Mouse (Mus musculus): ENCODE data around the gene Cdh23. TPM values are rescaled to one million over a fixed set of nuclear protein-coding genes. Genes with fewer than 3 reads are reported as not detected.

The Cdh23 gene
- polyA plus RNA-seq, 1 experiment from 2014 or later: 0.25 TPM

DNA sequence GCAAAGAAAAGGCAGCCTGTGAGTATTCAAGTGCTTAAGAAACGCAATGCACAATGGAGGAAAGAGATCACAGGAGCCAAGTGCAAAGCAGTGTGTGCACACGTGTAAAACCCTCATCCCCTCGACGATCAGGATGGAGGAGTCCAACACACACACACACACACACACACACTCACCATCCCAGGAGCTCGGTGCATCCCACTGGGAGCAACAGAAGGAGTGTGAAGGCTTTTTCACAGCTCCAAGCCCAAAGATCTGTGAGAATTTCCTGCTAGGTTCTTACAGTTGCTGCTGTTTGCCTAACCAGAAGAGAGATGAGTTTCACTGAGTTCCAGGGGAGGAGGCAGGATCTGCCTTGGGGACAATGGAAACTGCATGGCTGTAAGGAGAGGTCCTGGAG, 35.5 kb upstream of the Cdh23 start:
- H3K4me2 ChIP-seq (ENCODE audit: low read length): no peak overlapping the region
- no peak for TF ChIP-seq CTCF (IDR thresholded peaks at IDR 0.05; ENCODE audit: low read depth)
- H3K27ac ChIP-seq: no peak overlapping the region
- H3K36me3 ChIP-seq (ENCODE audit: insufficient read depth, low read length): no peaks in the 10 kb centered on the region
- H3K27me3 ChIP-seq (ENCODE audit: insufficient read depth, low read length): no peaks in the 10 kb centered on the region
- no peak for DNase-seq (ENCODE audit: low spot score)
- H3K9ac ChIP-seq (ENCODE audit: low read depth, low read length): no peak overlapping the region
- H3K4me1 ChIP-seq (replicated peaks; ENCODE audit: insufficient read depth, low read length): peaks cover 4% of the 10 kb centered on the region; the same call in 1 of the 2 replicates
- no peak for ATAC-seq (replicated peaks; ENCODE audit: low FRiP score, low read depth)
- H3K9me3 ChIP-seq (replicated peaks; ENCODE audit: low read length): no peaks in the 10 kb centered on the region
- WGBS: 49% methylated on average over 5 of the region's 5 CpGs
- H3K4me3 ChIP-seq (replicated peaks; ENCODE audit: low read depth, low read length): no peak overlapping the region

DNA sequence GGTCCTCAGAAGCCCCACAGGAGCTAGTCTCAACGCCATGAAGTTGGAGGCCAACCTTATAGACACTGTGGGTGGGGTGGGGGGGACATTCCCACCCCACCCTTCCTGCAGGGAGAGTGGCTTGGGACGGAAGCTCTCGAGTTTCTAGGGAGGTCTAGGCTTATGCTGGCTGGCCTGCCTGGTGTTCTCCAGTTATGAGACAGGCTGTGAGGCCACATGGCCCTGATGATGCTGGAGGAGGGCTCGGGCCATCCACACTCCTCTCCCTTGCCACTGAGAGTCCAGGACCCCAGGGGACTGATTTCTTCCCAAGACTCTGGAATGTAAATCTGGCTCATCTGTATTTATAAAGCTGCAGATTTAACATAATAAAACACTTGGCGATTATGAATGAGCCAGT, 31.0 kb upstream of the Cdh23 start:
- H3K36me3 ChIP-seq (ENCODE audit: insufficient read depth, low read length): no peaks in the 10 kb centered on the region
- H3K4me1 ChIP-seq (replicated peaks; ENCODE audit: insufficient read depth, low read length): no peaks in the 10 kb centered on the region
- no peaks in the 10 kb centered on the region for H3K27me3 ChIP-seq (ENCODE audit: insufficient read depth, low read length)
- no peak for TF ChIP-seq CTCF (IDR thresholded peaks at IDR 0.05; ENCODE audit: low read depth)
- ATAC-seq (replicated peaks; ENCODE audit: low FRiP score, low read depth): no peak
- H3K27ac ChIP-seq: no peak overlapping the region
- H3K4me2 ChIP-seq (ENCODE audit: low read length): no peak overlapping the region
- no peak overlapping the region for H3K9ac ChIP-seq (ENCODE audit: low read depth, low read length)
- no peak overlapping the region for H3K4me3 ChIP-seq (replicated peaks; ENCODE audit: low read depth, low read length)
- no peak for DNase-seq (ENCODE audit: low spot score)
- WGBS: 41% methylated on average over 5 of the region's 5 CpGs
- H3K9me3 ChIP-seq (replicated peaks; ENCODE audit: low read length): no peaks in the 10 kb centered on the region

DNA sequence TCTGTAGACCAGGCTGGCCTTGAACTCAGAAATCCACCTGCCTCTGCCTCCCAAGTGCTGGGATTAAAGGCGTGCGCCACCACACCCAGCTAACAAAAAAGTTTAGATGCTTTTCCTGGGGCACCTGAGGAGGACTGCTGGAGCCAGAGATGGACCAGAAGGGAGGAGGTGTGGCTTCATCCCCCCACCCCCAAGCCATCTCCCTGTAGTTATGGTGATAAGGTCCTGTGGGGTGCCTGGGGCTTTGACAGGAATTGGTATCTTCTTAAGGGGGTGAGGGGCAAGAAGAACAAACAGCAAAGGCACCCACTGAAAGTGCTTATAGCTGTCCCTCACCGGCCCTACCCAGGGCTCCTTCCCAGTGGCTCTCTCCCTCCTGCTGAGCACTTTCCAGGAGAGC, 30.6 kb upstream of the Cdh23 start:
- Histone ChIP-seq H3K4me2 (ENCODE audit: low read length) (no peak overlapping the region), H3K4me3 (replicated peaks; ENCODE audit: low read depth, low read length) (no peak overlapping the region), H3K36me3 (ENCODE audit: insufficient read depth, low read length) (no peaks in the 10 kb centered on the region), H3K27ac (no peak overlapping the region), H3K9me3 (replicated peaks; ENCODE audit: low read length) (no peaks in the 10 kb centered on the region), H3K27me3 (ENCODE audit: insufficient read depth, low read length) (no peaks in the 10 kb centered on the region), H3K9ac (ENCODE audit: low read depth, low read length) (no peak overlapping the region), H3K4me1 (replicated peaks; ENCODE audit: insufficient read depth, low read length) (no peaks in the 10 kb centered on the region)
- DNase-seq (ENCODE audit: low spot score) (no peak), ATAC-seq (replicated peaks; ENCODE audit: low FRiP score, low read depth) (no peak)
- TF ChIP-seq CTCF (IDR thresholded peaks at IDR 0.05; ENCODE audit: low read depth): no peak
- WGBS: 87% methylated on average over 3 of the region's 3 CpGs

- H3K27me3 ChIP-seq (ENCODE audit: insufficient read depth, low read length): no peaks in the 10 kb centered on the region
- ATAC-seq (replicated peaks; ENCODE audit: low FRiP score, low read depth) (no peak), DNase-seq (ENCODE audit: low spot score) (no peak)
- no peaks in the 10 kb centered on the region for H3K9me3 ChIP-seq (replicated peaks; ENCODE audit: low read length)
- H3K4me3 ChIP-seq (replicated peaks; ENCODE audit: low read depth, low read length): no peak overlapping the region
- no peaks in the 10 kb centered on the region for H3K36me3 ChIP-seq (ENCODE audit: insufficient read depth, low read length)
- H3K9ac ChIP-seq (ENCODE audit: low read depth, low read length): no peak overlapping the region
- no peak overlapping the region for H3K4me2 ChIP-seq (ENCODE audit: low read length)
- no peak for TF ChIP-seq CTCF (IDR thresholded peaks at IDR 0.05; ENCODE audit: low read depth)
- no peak overlapping the region for H3K27ac ChIP-seq
- WGBS: 79% methylated on average over 6 of the region's 6 CpGs
- H3K4me1 ChIP-seq (replicated peaks; ENCODE audit: insufficient read depth, low read length): no peaks in the 10 kb centered on the region
These were observed 28.2 kb upstream of the Cdh23 start for GRCm38 (mm10) chr10:60724496-60724895.

- Histone ChIP-seq H3K9ac (ENCODE audit: low read depth, low read length) (no peak overlapping the region), H3K27me3 (ENCODE audit: insufficient read depth, low read length) (no peaks in the 10 kb centered on the region), H3K4me3 (replicated peaks; ENCODE audit: low read depth, low read length) (no peak overlapping the region), H3K9me3 (replicated peaks; ENCODE audit: low read length) (no peaks in the 10 kb centered on the region), H3K27ac (no peak overlapping the region), H3K36me3 (ENCODE audit: insufficient read depth, low read length) (0 out of 2 replicates have a peak, but pooled peaks cover 5% of the 10 kb centered on the region), H3K4me2 (ENCODE audit: low read length) (no peak overlapping the region), H3K4me1 (replicated peaks; ENCODE audit: insufficient read depth, low read length) (no peaks in the 10 kb centered on the region)
- TF ChIP-seq CTCF (IDR thresholded peaks at IDR 0.05; ENCODE audit: low read depth): peak; percentile 35; the same call in 1 of the 2 replicates
- ATAC-seq (replicated peaks; ENCODE audit: low FRiP score, low read depth) (no peak), DNase-seq (ENCODE audit: low spot score) (no peak)
- 39% methylated on average over 1 of the region's 1 CpGs for WGBS
These were observed 27.1 kb upstream of the Cdh23 start for GRCm38 (mm10) chr10:60723345-60723744.

- ATAC-seq (replicated peaks; ENCODE audit: low FRiP score, low read depth) (no peak), DNase-seq (ENCODE audit: low spot score) (no peak)
- Histone ChIP-seq H3K4me2 (ENCODE audit: low read length) (no peak overlapping the region), H3K27ac (no peak overlapping the region), H3K36me3 (ENCODE audit: insufficient read depth, low read length) (0 out of 2 replicates have a peak, but pooled peaks cover 5% of the 10 kb centered on the region), H3K27me3 (ENCODE audit: insufficient read depth, low read length) (no peaks in the 10 kb centered on the region), H3K4me1 (replicated peaks; ENCODE audit: insufficient read depth, low read length) (no peaks in the 10 kb centered on the region), H3K9me3 (replicated peaks; ENCODE audit: low read length) (no peaks in the 10 kb centered on the region), H3K4me3 (replicated peaks; ENCODE audit: low read depth, low read length) (no peak overlapping the region), H3K9ac (ENCODE audit: low read depth, low read length) (no peak overlapping the region)
- TF ChIP-seq CTCF (IDR thresholded peaks at IDR 0.05; ENCODE audit: low read depth): no peak
- 75% methylated on average over 12 of the region's 12 CpGs for WGBS
These were observed 25.4 kb upstream of the Cdh23 start for GRCm38 (mm10) chr10:60721640-60722039.

DNA sequence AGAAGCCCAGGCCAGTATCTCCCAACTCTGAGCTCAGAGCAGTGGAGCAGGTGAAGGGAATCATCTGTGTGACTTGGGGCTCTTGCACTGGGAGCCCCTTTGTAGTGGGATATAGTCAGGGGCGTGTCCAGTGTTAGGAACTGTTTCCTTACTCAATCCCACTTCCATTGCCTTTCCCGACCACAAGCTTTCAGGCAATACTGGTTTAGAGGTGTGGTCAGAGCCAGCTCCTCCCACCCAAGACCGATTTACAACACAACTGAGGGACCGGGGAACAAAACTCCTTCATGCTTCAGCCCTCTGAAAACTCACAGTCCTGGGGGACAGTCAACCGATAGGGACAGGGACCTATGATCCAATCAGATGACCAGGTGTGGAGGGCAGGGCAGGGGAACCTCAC, 24.2 kb upstream of the Cdh23 start:
- H3K9me3 ChIP-seq (replicated peaks; ENCODE audit: low read length): no peaks in the 10 kb centered on the region
- H3K4me2 ChIP-seq (ENCODE audit: low read length): no peak overlapping the region
- H3K27me3 ChIP-seq (ENCODE audit: insufficient read depth, low read length): no peaks in the 10 kb centered on the region
- no peak for DNase-seq (ENCODE audit: low spot score)
- H3K36me3 ChIP-seq (ENCODE audit: insufficient read depth, low read length): peaks cover 11% of the 10 kb centered on the region; the same call in 1 of the 2 replicates
- no peak overlapping the region for H3K27ac ChIP-seq
- H3K4me1 ChIP-seq (replicated peaks; ENCODE audit: insufficient read depth, low read length): no peaks in the 10 kb centered on the region
- ATAC-seq (replicated peaks; ENCODE audit: low FRiP score, low read depth): no peak
- WGBS: 78% methylated on average over 5 of the region's 5 CpGs
- no peak for TF ChIP-seq CTCF (IDR thresholded peaks at IDR 0.05; ENCODE audit: low read depth)
- H3K9ac ChIP-seq (ENCODE audit: low read depth, low read length): no peak overlapping the region
- H3K4me3 ChIP-seq (replicated peaks; ENCODE audit: low read depth, low read length): no peak overlapping the region

Measured in kidney, postnatal 0 days (tissue).